Mouse (Mus musculus) CH12.LX (cell line): Measurements from ENCODE around the gene Syngr2. TPM values are rescaled to one million over a fixed set of nuclear protein-coding genes. Genes with fewer than 3 reads are reported as not detected.

Experiments used
- DNase-seq: peaks from one replicate; pipeline ENCODE4 v3.0.0-alpha.2; 2013; ENCODE audit errors: extremely low read depth
- H3K27ac ChIP-seq: 2 replicates; pipeline ENCODE4 v1.5.1; 2012; ENCODE audit warnings: low read depth, mild to moderate bottlenecking, control low read depth, moderate library complexity; ENCODE audit not compliant: insufficient read depth
- H3K27me3 ChIP-seq: replicated peaks from 2 replicates; pipeline ENCODE3; 2012; ENCODE audit warnings: inconsistent platforms
- H3K36me3 ChIP-seq, 2 experiments: replicated peaks in 1 of 2; 2 replicates each; pipeline versions ENCODE3 to v1.6.1; 2012; ENCODE audit warnings: inconsistent platforms in 1 of 2, low read length in 1 of 2, mild to moderate bottlenecking in 1 of 2, mixed read lengths in 1 of 2, moderate library complexity in 1 of 2; ENCODE audit not compliant: control insufficient read depth in 1 of 2, insufficient read depth in 1 of 2
- H3K4me1 ChIP-seq, 2 experiments: 2 replicates each; pipeline ENCODE4 v1.6.1; 2012; ENCODE audit warnings: inconsistent platforms in 1 of 2, moderate library complexity in 1 of 2; ENCODE audit not compliant: insufficient read depth in 2 of 2, control insufficient read depth in 1 of 2
- H3K4me2 ChIP-seq: 2 replicates; pipeline ENCODE4 v1.6.1; 2012; ENCODE audit warnings: low read depth, mild to moderate bottlenecking, control low read depth; ENCODE audit not compliant: poor library complexity, insufficient read depth, severe bottlenecking
- H3K4me3 ChIP-seq, 3 experiments: fragments of 150-350 bp in 1 of 3; sonication (generic) in 1 of 3; replicated peaks in 1 of 3; 2 replicates each; pipeline versions ENCODE3 to v1.5.1; 2011 to 2012; ENCODE audit warnings: low read depth in 2 of 3, low read length in 2 of 3, mild to moderate bottlenecking in 2 of 3, moderate library complexity in 2 of 3, control low read depth in 1 of 3, improper control_type of control experiment in 1 of 3, inconsistent platforms in 1 of 3, mixed read lengths in 1 of 3; ENCODE audit not compliant: poor library complexity in 1 of 3
- H3K79me2 ChIP-seq: replicated peaks from 2 replicates; pipeline ENCODE4 v1.6.1; 2012; ENCODE audit warnings: mild to moderate bottlenecking, moderate library complexity; ENCODE audit not compliant: control insufficient read depth, poor library complexity, insufficient read depth, severe bottlenecking; ENCODE audit errors: extremely low read depth
- H3K9ac ChIP-seq: 2 replicates; pipeline ENCODE4 v1.6.1; 2012; ENCODE audit warnings: low read depth, mild to moderate bottlenecking, control low read depth, moderate library complexity; ENCODE audit not compliant: insufficient read depth
- H3K9me3 ChIP-seq: replicated peaks from 2 replicates; pipeline ENCODE3; 2012; ENCODE audit warnings: low read length, inconsistent platforms, mixed read lengths
- BHLHE40 ChIP-seq: IDR thresholded peaks from 2 replicates; pipeline ENCODE4 v1.6.1; 2011; ENCODE audit warnings: mild to moderate bottlenecking, low read depth, low read length, improper control_type of control experiment
- CHD2 ChIP-seq: IDR thresholded peaks from 2 replicates; pipeline ENCODE4 v1.6.1; 2011; ENCODE audit warnings: low read length, improper control_type of control experiment
- ELF1 ChIP-seq: IDR thresholded peaks from 2 replicates; pipeline ENCODE4 v1.6.1; 2014; ENCODE audit warnings: low read depth, mild to moderate bottlenecking, inconsistent platforms, low read length, improper control_type of control experiment
- EP300 ChIP-seq: IDR thresholded peaks from 2 replicates; pipeline ENCODE4 v1.6.1; 2011; ENCODE audit warnings: low read length, improper control_type of control experiment
- ETS1 ChIP-seq: conservative IDR thresholded peaks from 2 replicates; pipeline ENCODE4 v1.6.1; 2012; ENCODE audit warnings: low read depth, mild to moderate bottlenecking, inconsistent platforms, low read length, improper control_type of control experiment, moderate library complexity
- IRF4 ChIP-seq: IDR thresholded peaks from 2 replicates; pipeline ENCODE4 v1.6.1; 2014; ENCODE audit warnings: low read depth, mild to moderate bottlenecking, inconsistent platforms, low read length, improper control_type of control experiment
- JUN ChIP-seq: IDR thresholded peaks from 2 replicates; pipeline ENCODE4 v1.6.1; 2011; ENCODE audit warnings: low read depth, mild to moderate bottlenecking, low read length, improper control_type of control experiment, moderate library complexity; ENCODE audit not compliant: insufficient read depth
- JUND ChIP-seq: conservative IDR thresholded peaks from 2 replicates; pipeline ENCODE4 v1.6.1; 2011; ENCODE audit warnings: low read depth, low read length, improper control_type of control experiment
- MAFK ChIP-seq: IDR thresholded peaks from 2 replicates; pipeline ENCODE4 v1.6.1; 2011; ENCODE audit warnings: low read length, improper control_type of control experiment; ENCODE audit not compliant: insufficient replicate concordance
- MAX ChIP-seq: IDR thresholded peaks from 2 replicates; pipeline ENCODE4 v1.6.1; 2011; ENCODE audit warnings: low read length, improper control_type of control experiment
- MAZ ChIP-seq: IDR thresholded peaks from 2 replicates; pipeline ENCODE4 v1.6.1; 2012; ENCODE audit warnings: low read depth, mild to moderate bottlenecking, inconsistent platforms, low read length, improper control_type of control experiment, moderate library complexity
- MXI1 ChIP-seq: IDR thresholded peaks from 2 replicates; pipeline ENCODE4 v1.6.1; 2011; ENCODE audit warnings: mild to moderate bottlenecking, low read depth, low read length, improper control_type of control experiment
- MYC ChIP-seq: IDR thresholded peaks from 2 replicates; pipeline ENCODE4 v1.6.1; 2011; ENCODE audit warnings: low read depth, mild to moderate bottlenecking, improper control_type of control experiment, low read length
- NRF1 ChIP-seq: IDR thresholded peaks from 2 replicates; pipeline ENCODE4 v1.6.1; 2014; ENCODE audit warnings: low read depth, mild to moderate bottlenecking, inconsistent platforms, low read length, improper control_type of control experiment, moderate library complexity
- POLR2A ChIP-seq: IDR thresholded peaks from 2 replicates; pipeline ENCODE4 v1.6.1; 2011; ENCODE audit warnings: low read depth, mild to moderate bottlenecking, improper control_type of control experiment, low read length
- POLR2AphosphoS2 ChIP-seq: IDR thresholded peaks from 2 replicates; pipeline ENCODE4 v1.6.1; 2011; ENCODE audit warnings: low read depth, low read length, improper control_type of control experiment
- RAD21 ChIP-seq: IDR thresholded peaks from 2 replicates; pipeline ENCODE4 v1.6.1; 2011; ENCODE audit warnings: low read depth, mild to moderate bottlenecking, low read length, improper control_type of control experiment, moderate library complexity
- SMC3 ChIP-seq: IDR thresholded peaks from 2 replicates; pipeline ENCODE4 v1.6.1; 2011; ENCODE audit warnings: low read depth, low read length, improper control_type of control experiment
- TBP ChIP-seq: conservative IDR thresholded peaks from 2 replicates; pipeline ENCODE4 v1.6.1; 2011; ENCODE audit warnings: low read depth, low read length, improper control_type of control experiment
- USF2 ChIP-seq: conservative IDR thresholded peaks from 2 replicates; pipeline ENCODE4 v1.6.1; 2011; ENCODE audit warnings: low read depth, low read length, improper control_type of control experiment
- ZNF384 ChIP-seq: IDR thresholded peaks from 2 replicates; pipeline ENCODE4 v1.6.1; 2012; ENCODE audit warnings: low read depth, low read length, improper control_type of control experiment, inconsistent platforms
- dilution Hi-C: fragments of 300-500 bp; cut with MboI; formaldehyde crosslinking; loops from 2 replicates; pipeline ENCODE4 v1.14.3; 2020; ENCODE audit warnings: low sequenced_read_pairs; ENCODE audit not compliant: extremely low pct_unique_long_range_greater_than_20kb, extremely low pct_ligation_motif_present
- in situ Hi-C: fragments of 300-500 bp; cut with MboI; formaldehyde crosslinking; loops from 3 replicates; pipeline ENCODE4 v1.14.3; 2019; ENCODE audit warnings: low sequenced_read_pairs, low pct_ligation_motif_present, low pct_unique_long_range_greater_than_20kb, mixed read lengths
- polyA plus RNA-seq: library from polyadenylated mRNA; unstranded; fragments of >175 nt; gene quantifications from 2 replicates; pipeline ENCODE4 v1.2.1, GENCODE M21; 2012; ENCODE audit warnings: low read depth; ENCODE audit not compliant: insufficient read length
- total RNA-seq, 2 experiments: library from RNA; depleted of rRNA; stranded (reverse); fragments of 300-350 nt in 1 of 2; fragments of >200 nt in 1 of 2; gene quantifications; 2 replicates each; pipeline ENCODE4 v1.2.3; 2012 to 2014

The Syngr2 gene
- total and polyA plus RNA-seq, 3 experiments: 409 to 654 (median 553) TPM

GRCm38 (mm10) chr11:117839021-117839420 lies 29.6 kb downstream of the Syngr2 start:
- H3K27me3 ChIP-seq: no peaks in the 10 kb centered on the region
- H3K9me3 ChIP-seq: no peaks in the 10 kb centered on the region
- no peak overlapping the region for H3K4me2 ChIP-seq
- H3K4me1 ChIP-seq: peaks cover 7 to 13% of the 10 kb centered on the region in 2 experiments
- H3K79me2 ChIP-seq: no peaks in the 10 kb centered on the region
- no peak for DNase-seq
- H3K36me3 ChIP-seq: peaks cover 3 to 30% of the 10 kb centered on the region in 2 experiments
- TF ChIP-seq JUN (no peak), JUND (no peak), MAZ (no peak), MAX (no peak), TBP (no peak)
- TF ChIP-seq, all 38 proteins: peak for 0
- H3K4me3 ChIP-seq: no peak overlapping the region
- H3K9ac ChIP-seq: no peak overlapping the region
- no peak overlapping the region for H3K27ac ChIP-seq
- dilution Hi-C loops: no loop called here
- in situ Hi-C loops: no loop called here

- TF ChIP-seq POLR2AphosphoS2: no peak
- TF ChIP-seq CHD2: no peak
- no peak for TF ChIP-seq SMC3
- TF ChIP-seq EP300: no peak
- TF ChIP-seq IRF4: no peak
- TF ChIP-seq MAFK: no peak
- no peak for TF ChIP-seq BHLHE40
- TF ChIP-seq MYC: no peak
- TF ChIP-seq USF2: no peak
- in situ Hi-C loops (no loop called here), dilution Hi-C loops (no loop called here)
- Histone ChIP-seq H3K79me2 (no peaks in the 10 kb centered on the region), H3K4me1 (peaks cover 7 to 13% of the 10 kb centered on the region in 2 experiments), H3K9ac (no peak overlapping the region), H3K27me3 (no peaks in the 10 kb centered on the region), H3K9me3 (no peaks in the 10 kb centered on the region), H3K27ac (no peak overlapping the region), H3K4me2 (no peak overlapping the region), H3K36me3 (peaks cover 0 to 17% of the 10 kb centered on the region in 2 experiments), H3K4me3 (no peak overlapping the region)
- DNase-seq: no peak
Measured at GRCm38 (mm10) chr11:117840910-117841309, 31.4 kb downstream of the Syngr2 start.

- Histone ChIP-seq H3K36me3 (peaks cover 0 to 7% of the 10 kb centered on the region in 2 experiments), H3K9ac (no peak overlapping the region), H3K9me3 (no peaks in the 10 kb centered on the region), H3K79me2 (no peaks in the 10 kb centered on the region), H3K4me2 (no peak overlapping the region), H3K27me3 (no peaks in the 10 kb centered on the region), H3K4me1 (peaks cover 13 to 30% of the 10 kb centered on the region in 2 experiments), H3K4me3 (no peak overlapping the region), H3K27ac (no peak overlapping the region)
- in situ Hi-C loops: no loop called here
- dilution Hi-C loops: no loop called here
- DNase-seq: no peak
- TF ChIP-seq RAD21 (no peak), IRF4 (no peak), ETS1 (no peak), MXI1 (no peak), ELF1 (no peak), MAX (no peak), POLR2A (no peak), JUND (no peak), NRF1 (no peak), ZNF384 (no peak), POLR2AphosphoS2 (no peak)
Measured at GRCm38 (mm10) chr11:117843434-117843833, 34.0 kb downstream of the Syngr2 start.
